9 mouse cellular contexts compared by ENCODE assay signal in the genomic region with DNA sequence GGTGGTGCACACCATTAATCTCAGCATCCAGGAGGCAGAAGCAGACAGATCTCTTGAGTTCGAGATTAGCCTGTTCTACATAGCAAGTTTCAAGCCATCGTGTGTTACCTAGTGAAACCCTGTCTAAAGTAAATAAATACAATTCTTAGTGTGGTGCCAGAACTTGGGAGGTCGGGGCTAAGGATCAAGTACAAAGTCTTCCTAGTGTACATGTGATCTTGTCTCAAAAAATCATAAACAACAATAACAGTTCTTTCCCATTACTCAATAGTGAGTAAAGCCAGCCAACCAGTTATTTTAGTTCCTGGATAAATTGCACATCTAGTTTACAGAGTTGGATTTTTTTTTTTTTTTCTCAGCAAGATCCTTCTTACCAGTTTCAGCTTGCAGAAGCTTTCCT. TPM values are rescaled to one million over a fixed set of nuclear protein-coding genes. Genes with fewer than 3 reads are reported as not detected.
DNase-seq lines count a peak whose midpoint lies in the region; ATAC-seq and TF ChIP-seq lines count a peak whose summit lies in the region.
"Had no signal": no experiment of that assay in that cellular context is flagged by ENCODE, and none has a peak within 500 bp of the region (broad histone marks: within the 10 kb centered on the region; RNA-seq: fewer than 3 reads in every experiment).

No protein-coding gene starts in this region.

- H3K4me3 ChIP-seq in heart, embryonic 14.5 days (ENCODE audit: control insufficient read depth in 1 of 2, insufficient read depth in 1 of 2, low read depth in 1 of 2, low read length in 2 of 2), result peak overlapping the region in 1 of 2 experiments; percentile 50; a peak in 2 of 4 replicates
- H3K4me3 ChIP-seq in MEL (ENCODE audit: control insufficient read depth in 1 of 2, insufficient read depth in 1 of 2, low read depth in 2 of 2, low read length in 2 of 2), result peak overlapping the region; percentile 72 to 88
- peak overlapping the region; percentile 75 for H3K4me3 ChIP-seq in hindbrain, embryonic 10.5 days
- peak overlapping the region; percentile 72 for H3K4me3 ChIP-seq in macrophage (ENCODE audit: inconsistent target)

- H3K79me2 ChIP-seq in MEL (ENCODE audit: control insufficient read depth, insufficient read depth, low read length, poor library complexity) (peaks cover 4% of the 10 kb centered on the region), macrophage (ENCODE audit: inconsistent target) (no peaks in the 10 kb centered on the region)

- no peak for TF ChIP-seq POLR2A in MEL (IDR thresholded peaks at IDR 0.05; ENCODE audit: control insufficient read depth in 1 of 2, insufficient read depth in 1 of 2, low read depth in 1 of 2, low read length in 2 of 2, poor library complexity in 1 of 2)

- no peaks in the 10 kb centered on the region for H3K9me3 ChIP-seq in heart, embryonic 14.5 days (ENCODE audit: control insufficient read depth, low read length)
- no peaks in the 10 kb centered on the region for H3K9me3 ChIP-seq in MEL (replicated peaks; ENCODE audit: insufficient read depth, low read length)
- H3K9me3 ChIP-seq in hindbrain, embryonic 10.5 days, result no peaks in the 10 kb centered on the region

- H3K4me1 ChIP-seq in heart, embryonic 14.5 days (ENCODE audit: control insufficient read depth in 2 of 2, insufficient read depth in 2 of 2, low read length in 2 of 2), result peaks cover 16 to 29% of the 10 kb centered on the region in 2 experiments
- H3K4me1 ChIP-seq in MEL (ENCODE audit: control insufficient read depth in 1 of 2, insufficient read depth in 2 of 2, low read length in 2 of 2), result peaks cover 3 to 23% of the 10 kb centered on the region in 2 experiments; a peak in 3 of 4 replicates
- H3K4me1 ChIP-seq in hindbrain, embryonic 10.5 days (replicated peaks), result peaks cover 31% of the 10 kb centered on the region

- no peaks in the 10 kb centered on the region for H3K27me3 ChIP-seq in heart, embryonic 14.5 days (ENCODE audit: control insufficient read depth, insufficient read depth, low read length)
- H3K27me3 ChIP-seq in MEL (ENCODE audit: control insufficient read depth in 1 of 2, insufficient read depth in 2 of 2, low read length in 2 of 2), result no peaks in the 10 kb centered on the region
- peaks cover 11% of the 10 kb centered on the region for H3K27me3 ChIP-seq in hindbrain, embryonic 10.5 days (ENCODE audit: insufficient read depth, poor library complexity, severe bottlenecking)

- peaks cover 5% of the 10 kb centered on the region; the same call in 1 of the 2 replicates for H3K36me3 ChIP-seq in heart, embryonic 14.5 days (ENCODE audit: control insufficient read depth, insufficient read depth, low read length)
- H3K36me3 ChIP-seq in MEL (ENCODE audit: control insufficient read depth in 1 of 2, insufficient read depth in 2 of 2, low read length in 2 of 2) (peaks cover 0 to 22% of the 10 kb centered on the region in 2 experiments; a peak in 3 of 4 replicates), macrophage (ENCODE audit: inconsistent target) (peaks cover 8% of the 10 kb centered on the region)
- H3K36me3 ChIP-seq in hindbrain, embryonic 10.5 days, result peaks cover 23% of the 10 kb centered on the region

- no peak for TF ChIP-seq EP300 in MEL (IDR thresholded peaks at IDR 0.05; ENCODE audit: low read depth in 1 of 2, low read length in 2 of 2)

- no peak for TF ChIP-seq RAD21 in MEL (IDR thresholded peaks at IDR 0.05; ENCODE audit: low read depth, low read length)

- peak overlapping the region; percentile 92 for H3K4me2 ChIP-seq in heart, embryonic 14.5 days (ENCODE audit: low read length)

- ATAC-seq in heart, embryonic 14.5 days (ENCODE audit: insufficient number of reproducible peaks, insufficient read depth, low FRiP score, low read depth), result no peak

- no peak for TF ChIP-seq CTCF in MEL (IDR thresholded peaks at IDR 0.05 in 2 of 3, conservative IDR thresholded peaks at IDR 0.05 in 1 of 3; ENCODE audit: control insufficient read depth in 1 of 3, insufficient read depth in 1 of 3, low read depth in 2 of 3, low read length in 3 of 3, poor library complexity in 1 of 3, severe bottlenecking in 1 of 3)

- WGBS in heart, embryonic 14.5 days, result 56% methylated on average over 3 of the region's 3 CpGs
- 69% methylated on average over 3 of the region's 3 CpGs for WGBS in hindbrain, embryonic 10.5 days
- 61% methylated on average over 3 of the region's 3 CpGs for WGBS in macrophage (ENCODE audit: missing documents)

- intact Hi-C loops in heart, postnatal 14 days (cut with DNase I), result loop anchor here (10.0 kb wide), 1 partner anchor 360 kb away; the partner anchor contains the start of gene Zfp143

- peak overlapping the region; percentile 67; the same call in 1 of the 2 replicates for H3K9ac ChIP-seq in heart, embryonic 14.5 days (ENCODE audit: low read length)
- peak overlapping the region; percentile 90 for H3K9ac ChIP-seq in MEL (ENCODE audit: control insufficient read depth, low read depth, low read length, poor library complexity, severe bottlenecking)

- no peak for DNase-seq in heart, postnatal 14 days
- no peak for DNase-seq in MEL (ENCODE audit: low read depth, low spot score)
- no peak for DNase-seq in hindbrain, embryonic 10.5 days (ENCODE audit: low spot score)
- no peak for DNase-seq in left cerebral cortex, adult 9 months (ENCODE audit: low spot score in 2 of 2)
- no peak for DNase-seq in Muller cell, postnatal 12 days (ENCODE audit: inconsistent ontology term)
- DNase-seq in layer of hippocampus, adult 11-12 months (ENCODE audit: low spot score), result no peak

- peak overlapping the region in 1 of 2 experiments; percentile 74; a peak in 1 of 4 replicates for H3K27ac ChIP-seq in heart, embryonic 14.5 days (replicated peaks in 1 of 2; ENCODE audit: control insufficient read depth in 1 of 2, insufficient read depth in 1 of 2, low read depth in 2 of 2, low read length in 2 of 2)
- H3K27ac ChIP-seq in MEL (ENCODE audit: control insufficient read depth, low read depth, low read length) (no peak overlapping the region), macrophage (peak overlapping the region; percentile 33)
- peak overlapping the region; percentile 93 for H3K27ac ChIP-seq in hindbrain, embryonic 10.5 days

RNA-seq across cellular contexts. Expression of gene Akip1, which starts 1.0 kb away (rescaled TPM):
- 32.3 and 33.1 TPM in 2 replicates for polyA plus RNA-seq in heart, embryonic 14.5 days (2014; fragmentation: Nextera tagmentation; extraction: Ambion mirVana)
- 10 to 100 TPM; 12.1 to 12.4 TPM for total RNA-seq in heart, postnatal 14 days (2021)
- total RNA-seq in MEL (2012; rRNA removed), result 26.4 and 29.0 TPM in 2 replicates
- polyA plus RNA-seq in MEL (2012; ENCODE audit: insufficient read depth in 1 of 2, insufficient read length in 2 of 2, low read depth in 1 of 2, low replicate concordance in 2 of 2, missing spikeins in 1 of 2) (10 to 100 TPM in 1 of 2 experiments, not detected in 1; 34.0 TPM), macrophage (2018) (38.0 to 49.5 TPM (median 47.1 TPM) in 3 replicates)
- 24.5 and 27.2 TPM in 2 replicates for polyA plus RNA-seq in hindbrain, embryonic 10.5 days (2016; fragmentation: Nextera tagmentation; extraction: Ambion mirVana)
- 10 to 100 TPM in 11 of 26 experiments, 1 to 10 TPM in 15; 2.5 to 25.6 (median 8.1) TPM for total RNA-seq in macrophage (2018; cell fraction: chromatin; rRNA removed)
- 10 to 100 TPM; 32.9 to 63.7 (median 43.4) TPM for total RNA-seq in macrophage (2018; cell fraction: cytosol; rRNA removed)
- 10 to 100 TPM in 19 of 26 experiments, 1 to 10 TPM in 7; 3.5 to 21.2 (median 12.1) TPM for total RNA-seq in macrophage (2018; cell fraction: nucleus; rRNA removed)

RNA-seq across cellular contexts. Expression of gene St5, which starts 1.1 kb away (rescaled TPM):
- polyA plus RNA-seq in heart, embryonic 14.5 days (2014; fragmentation: Nextera tagmentation; extraction: Ambion mirVana), result 27.7 and 29.9 TPM in 2 replicates
- total RNA-seq in heart, postnatal 14 days (2021), result 10 to 100 TPM; 33.5 to 35.2 TPM
- total RNA-seq in MEL (2012; rRNA removed), result 2.6 and 2.7 TPM in 2 replicates
- 1 to 10 TPM in 1 of 2 experiments, not detected in 1; 3.4 TPM for polyA plus RNA-seq in MEL (2012; ENCODE audit: insufficient read depth in 1 of 2, insufficient read length in 2 of 2, low read depth in 1 of 2, low replicate concordance in 2 of 2, missing spikeins in 1 of 2)
- 43.2 and 44.3 TPM in 2 replicates for polyA plus RNA-seq in hindbrain, embryonic 10.5 days (2016; fragmentation: Nextera tagmentation; extraction: Ambion mirVana)
- total RNA-seq in macrophage (2018; cell fraction: chromatin; rRNA removed), result 10 to 100 TPM in 1 of 26 experiments, 1 to 10 TPM in 19, under 1 TPM in 5, not detected in 1; 0.37 to 10.2 (median 2.6) TPM
- total RNA-seq in macrophage (2018; cell fraction: cytosol; rRNA removed), result 1 to 10 TPM in 14 of 26 experiments, under 1 TPM in 12; 0.28 to 2.5 (median 1.1) TPM
- total RNA-seq in macrophage (2018; cell fraction: nucleus; rRNA removed), result 1 to 10 TPM in 20 of 26 experiments, under 1 TPM in 6; 0.33 to 8.6 (median 2.2) TPM
- polyA plus RNA-seq in macrophage (2018), result 0.98 to 1.8 TPM (median 1.3 TPM) in 3 replicates

RNA-seq across cellular contexts. Expression of gene BC051019, which starts 19.2 kb away (rescaled TPM):
- 0.16 TPM in 1 of 2 replicates, not detected in the other for polyA plus RNA-seq in heart, embryonic 14.5 days (2014; fragmentation: Nextera tagmentation; extraction: Ambion mirVana)
- under 1 TPM in 1 of 2 experiments, not detected in 1; 0.38 TPM for total RNA-seq in heart, postnatal 14 days (2021)
- total RNA-seq in MEL (2012; rRNA removed), result 0.10 TPM in 1 of 2 replicates, not detected in the other
- under 1 TPM in 1 of 2 experiments, not detected in 1; 0.39 TPM for polyA plus RNA-seq in MEL (2012; ENCODE audit: insufficient read depth in 1 of 2, insufficient read length in 2 of 2, low read depth in 1 of 2, low replicate concordance in 2 of 2, missing spikeins in 1 of 2)
- polyA plus RNA-seq in hindbrain, embryonic 10.5 days (2016; fragmentation: Nextera tagmentation; extraction: Ambion mirVana), result 0.16 and 0.73 TPM in 2 replicates
- not detected for total RNA-seq in macrophage (2018; cell fraction: chromatin; rRNA removed)
- total RNA-seq in macrophage (2018; cell fraction: cytosol; rRNA removed), result not detected
- not detected for total RNA-seq in macrophage (2018; cell fraction: nucleus; rRNA removed)
- polyA plus RNA-seq in macrophage (2018), result not detected in 3 replicates
- total RNA-seq: common myeloid progenitor, adult 5-6 weeks had no signal

RNA-seq across cellular contexts. Expression of gene Ascl3, which starts 27.1 kb away (rescaled TPM):
- polyA plus RNA-seq in heart, embryonic 14.5 days (2014; fragmentation: Nextera tagmentation; extraction: Ambion mirVana), result not detected in 2 replicates
- total RNA-seq in heart, postnatal 14 days (2021), result not detected
- total RNA-seq in MEL (2012; rRNA removed), result not detected in 2 replicates
- polyA plus RNA-seq in MEL (2012; ENCODE audit: insufficient read depth in 1 of 2, insufficient read length in 2 of 2, low read depth in 1 of 2, low replicate concordance in 2 of 2, missing spikeins in 1 of 2) (not detected), macrophage (2018) (not detected in 3 replicates)
- 0.24 and 0.25 TPM in 2 replicates for polyA plus RNA-seq in hindbrain, embryonic 10.5 days (2016; fragmentation: Nextera tagmentation; extraction: Ambion mirVana)
- total RNA-seq in macrophage (2018; cell fraction: chromatin; rRNA removed), result not detected
- under 1 TPM in 10 of 26 experiments, not detected in 16; 0.18 to 0.75 (median 0.28) TPM for total RNA-seq in macrophage (2018; cell fraction: cytosol; rRNA removed)
- not detected for total RNA-seq in macrophage (2018; cell fraction: nucleus; rRNA removed)
- total RNA-seq: common myeloid progenitor, adult 5-6 weeks had no signal

RNA-seq across cellular contexts. Expression of gene Tmem9b, which starts 48.2 kb away (rescaled TPM):
- polyA plus RNA-seq in heart, embryonic 14.5 days (2014; fragmentation: Nextera tagmentation; extraction: Ambion mirVana), result 64.2 and 66.1 TPM in 2 replicates
- 10 to 100 TPM; 32.3 to 33.7 TPM for total RNA-seq in heart, postnatal 14 days (2021)
- total RNA-seq in MEL (2012; rRNA removed), result 25.1 and 30.6 TPM in 2 replicates
- polyA plus RNA-seq in MEL (2012; ENCODE audit: insufficient read depth in 1 of 2, insufficient read length in 2 of 2, low read depth in 1 of 2, low replicate concordance in 2 of 2, missing spikeins in 1 of 2), result 10 to 100 TPM in 1 of 2 experiments, not detected in 1; 26.4 TPM
- polyA plus RNA-seq in hindbrain, embryonic 10.5 days (2016; fragmentation: Nextera tagmentation; extraction: Ambion mirVana), result 40.5 and 53.2 TPM in 2 replicates
- 10 to 100 TPM in 23 of 26 experiments, 1 to 10 TPM in 3; 9.4 to 23.5 (median 14.8) TPM for total RNA-seq in macrophage (2018; cell fraction: chromatin; rRNA removed)
- 100 to 1,000 TPM in 9 of 26 experiments, 10 to 100 TPM in 17; 71.4 to 123 (median 96.2) TPM for total RNA-seq in macrophage (2018; cell fraction: cytosol; rRNA removed)
- total RNA-seq in macrophage (2018; cell fraction: nucleus; rRNA removed), result 10 to 100 TPM; 21.6 to 96.8 (median 72.2) TPM
- 97.7 to 113 TPM (median 101 TPM) in 3 replicates for polyA plus RNA-seq in macrophage (2018)
